Mouse (Mus musculus): ENCODE measurements around the gene Coa3.
A peak's percentile ranks its signal among the peaks of the same experiment; 100 is the strongest.

DNA sequence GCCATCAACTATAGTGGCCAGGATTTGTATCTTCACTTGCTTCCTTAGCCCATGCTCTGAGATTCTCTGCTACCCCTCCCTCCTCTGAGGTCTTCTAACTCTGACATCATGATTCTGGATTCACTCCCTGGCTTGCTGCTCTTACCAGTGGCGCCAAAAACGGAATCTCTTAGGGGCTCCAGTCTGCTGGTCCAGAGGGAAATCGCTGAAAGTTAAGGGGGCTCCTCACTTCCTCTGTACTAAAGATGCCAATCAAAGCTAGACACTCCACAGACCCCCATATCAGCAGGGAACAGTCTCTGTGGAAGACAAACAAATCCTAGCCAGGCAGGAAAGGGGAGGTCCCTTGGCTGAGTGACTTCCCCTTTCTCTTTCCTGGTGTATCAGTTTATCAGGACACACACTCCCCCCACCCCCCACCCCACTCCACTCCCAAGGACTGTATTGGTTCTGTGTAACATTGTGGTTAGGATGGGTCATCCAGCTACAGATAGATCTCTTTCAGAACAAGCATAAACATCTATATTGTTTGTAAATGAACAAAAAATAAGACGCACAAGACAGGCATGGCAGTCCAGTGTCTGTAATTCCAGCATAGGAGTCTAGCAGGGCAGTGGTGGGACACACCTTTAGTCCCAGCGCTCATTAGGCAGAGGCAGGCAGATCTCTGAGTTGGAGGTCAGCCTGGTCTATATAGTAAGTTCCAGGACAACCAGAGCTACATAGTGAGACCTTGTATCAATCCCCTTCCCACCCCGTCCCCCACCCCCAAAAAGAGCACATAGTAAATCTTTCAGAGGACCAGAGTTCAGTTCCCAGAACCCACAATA is 46.7 kb downstream of the Coa3 start:
- no peak for TF ChIP-seq CTCF (IDR thresholded peaks at IDR 0.05; ENCODE audit: insufficient read depth, low read length)
- TF ChIP-seq POLR2A (IDR thresholded peaks at IDR 0.05; ENCODE audit: borderline replicate concordance, extremely low read depth, low read depth, low read length): 0 out of 2 replicates have a peak, but pooled peaks have one; percentile 15
